Mouse (Mus musculus): Measurements from ENCODE around the gene Rxrb. TPM values are rescaled to one million over a fixed set of nuclear protein-coding genes. Genes with fewer than 3 reads are reported as not detected.

Rxrb gene
- total and polyA plus RNA-seq, 3 experiments = 27.0 to 47.7 (median 36.9) TPM

- TF ChIP-seq ETS1 (conservative IDR thresholded peaks at IDR 0.05; ENCODE audit: low read depth, low read length) = no peak; the same call in 1 of the 2 replicates
- TF ChIP-seq KAT2A (IDR thresholded peaks at IDR 0.05; ENCODE audit: insufficient replicate concordance, low read length) = peak; percentile 56; the same call in 1 of the 2 replicates
- peak; percentile 70 for TF ChIP-seq TCF12 (IDR thresholded peaks at IDR 0.05; ENCODE audit: low read depth, low read length)
- TF ChIP-seq MAX (IDR thresholded peaks at IDR 0.05; ENCODE audit: low read length) = peak; percentile 75
- TF ChIP-seq EP300 (IDR thresholded peaks at IDR 0.05; ENCODE audit: low read length) = no peak
- peak; percentile 40; the same call in 1 of the 2 replicates for TF ChIP-seq CHD2 (IDR thresholded peaks at IDR 0.05; ENCODE audit: low read length)
- TF ChIP-seq RCOR1 (conservative IDR thresholded peaks at IDR 0.05; ENCODE audit: low read depth, low read length) = no peak
- no peak for TF ChIP-seq USF2 (conservative IDR thresholded peaks at IDR 0.05; ENCODE audit: low read depth, low read length)
- no peak for TF ChIP-seq GABPA (IDR thresholded peaks at IDR 0.05; ENCODE audit: insufficient replicate concordance, low read depth, low read length)
- peak; percentile 78; the same call in 1 of the 2 replicates for TF ChIP-seq NELFE (IDR thresholded peaks at IDR 0.05; ENCODE audit: low read depth, low read length)
- no peak for TF ChIP-seq JUND (conservative IDR thresholded peaks at IDR 0.05; ENCODE audit: low read depth, low read length)
- TF ChIP-seq HCFC1 (IDR thresholded peaks at IDR 0.05; ENCODE audit: low read depth, low read length) = peak; percentile 73
Observed at GRCm38 (mm10) chr17:34024317-34024821, 7.2 kb upstream of the Rxrb start, which contains the start of gene Ring1 (continued).

GRCm38 (mm10) chr17:34024861-34025755 is 6.5 kb upstream of the Rxrb start:
- peak overlapping the region; percentile 71 to 81 (median 75) for H3K4me3 ChIP-seq (replicated peaks in 1 of 3; ENCODE audit: low read depth in 2 of 3, low read length in 2 of 3, poor library complexity in 1 of 3)
- dilution Hi-C loops (cut with MboI; ENCODE audit: extremely low pct_ligation_motif_present, extremely low pct_unique_long_range_greater_than_20kb, low sequenced_read_pairs) = no loop called here
- H3K4me2 ChIP-seq (ENCODE audit: insufficient read depth, low read depth, poor library complexity, severe bottlenecking) = peak overlapping the region; percentile 84
- H3K27ac ChIP-seq (ENCODE audit: insufficient read depth, low read depth) = peak overlapping the region; percentile 49
- H3K36me3 ChIP-seq (replicated peaks in 1 of 2; ENCODE audit: control insufficient read depth in 1 of 2, insufficient read depth in 1 of 2, low read length in 1 of 2) = peaks cover 34 to 52% of the 10 kb centered on the region in 2 experiments
- H3K27me3 ChIP-seq (replicated peaks) = no peaks in the 10 kb centered on the region
- in situ Hi-C loops (cut with MboI; ENCODE audit: low pct_ligation_motif_present, low pct_unique_long_range_greater_than_20kb, low sequenced_read_pairs) = no loop called here
- H3K9ac ChIP-seq (ENCODE audit: insufficient read depth, low read depth) = peak overlapping the region; percentile 91
- peaks cover 29 to 51% of the 10 kb centered on the region in 2 experiments for H3K4me1 ChIP-seq (ENCODE audit: control insufficient read depth in 1 of 2, insufficient read depth in 2 of 2)
- H3K9me3 ChIP-seq (replicated peaks; ENCODE audit: low read length) = peaks cover 26% of the 10 kb centered on the region
- H3K79me2 ChIP-seq (replicated peaks; ENCODE audit: control insufficient read depth, extremely low read depth, insufficient read depth, poor library complexity, severe bottlenecking) = peaks cover 8% of the 10 kb centered on the region
- DNase-seq (ENCODE audit: extremely low read depth) = no peak
- TF ChIP-seq CHD2 (IDR thresholded peaks at IDR 0.05; ENCODE audit: low read length) (0 out of 2 replicates have a peak, but pooled peaks have one; percentile 14), BHLHE40 (IDR thresholded peaks at IDR 0.05; ENCODE audit: low read depth, low read length) (no peak), POLR2A (IDR thresholded peaks at IDR 0.05; ENCODE audit: low read depth, low read length) (peak; percentile 49; the same call in 1 of the 2 replicates), MAFK (IDR thresholded peaks at IDR 0.05; ENCODE audit: insufficient replicate concordance, low read length) (no peak)

- H3K4me1 ChIP-seq (ENCODE audit: control insufficient read depth in 1 of 2, insufficient read depth in 2 of 2) = peaks cover 30 to 57% of the 10 kb centered on the region in 2 experiments
- in situ Hi-C loops (cut with MboI; ENCODE audit: low pct_ligation_motif_present, low pct_unique_long_range_greater_than_20kb, low sequenced_read_pairs) (no loop called here), dilution Hi-C loops (cut with MboI; ENCODE audit: extremely low pct_ligation_motif_present, extremely low pct_unique_long_range_greater_than_20kb, low sequenced_read_pairs) (no loop called here)
- H3K36me3 ChIP-seq (replicated peaks in 1 of 2; ENCODE audit: control insufficient read depth in 1 of 2, insufficient read depth in 1 of 2, low read length in 1 of 2) = peaks cover 35 to 55% of the 10 kb centered on the region in 2 experiments
- peak overlapping the region in 1 of 3 experiments; percentile 81 for H3K4me3 ChIP-seq (replicated peaks in 1 of 3; ENCODE audit: low read depth in 2 of 3, low read length in 2 of 3, poor library complexity in 1 of 3)
- H3K4me2 ChIP-seq (ENCODE audit: insufficient read depth, low read depth, poor library complexity, severe bottlenecking) = peak overlapping the region; percentile 84; the same call in 1 of the 2 replicates
- H3K79me2 ChIP-seq (replicated peaks; ENCODE audit: control insufficient read depth, extremely low read depth, insufficient read depth, poor library complexity, severe bottlenecking) = peaks cover 14% of the 10 kb centered on the region
- H3K9ac ChIP-seq (ENCODE audit: insufficient read depth, low read depth) = no peak overlapping the region
- H3K27ac ChIP-seq (ENCODE audit: insufficient read depth, low read depth) = no peak overlapping the region
- H3K27me3 ChIP-seq (replicated peaks) = no peaks in the 10 kb centered on the region
- TF ChIP-seq RAD21 (IDR thresholded peaks at IDR 0.05; ENCODE audit: low read depth, low read length) (no peak), USF1 (IDR thresholded peaks at IDR 0.05; ENCODE audit: low read depth, low read length) (no peak), CHD1 (IDR thresholded peaks at IDR 0.05; ENCODE audit: low read depth, low read length) (no peak), ZNF384 (IDR thresholded peaks at IDR 0.05; ENCODE audit: low read depth, low read length) (no peak), CHD2 (IDR thresholded peaks at IDR 0.05; ENCODE audit: low read length) (no peak)
- DNase-seq (ENCODE audit: extremely low read depth) = no peak
- H3K9me3 ChIP-seq (replicated peaks; ENCODE audit: low read length) = peaks cover 23% of the 10 kb centered on the region
Observed at GRCm38 (mm10) chr17:34025756-34026151, 5.9 kb upstream of the Rxrb start.

Data from CH12.LX (cell line).